Mouse (Mus musculus): ENCODE data around the gene Nrxn2. TPM values are rescaled to one million over a fixed set of nuclear protein-coding genes. Genes with fewer than 3 reads are reported as not detected.

Gene Nrxn2
- total RNA-seq, 2 experiments from 2014 or later = 404 to 465 TPM

GRCm38 (mm10) chr19:6553174-6553573 is 134.6 kb downstream of the Nrxn2 start:
- no peak for DNase-seq (ENCODE audit: extremely low spot score in 1 of 2, low spot score in 1 of 2)

GRCm38 (mm10) chr19:6553819-6554582 is 135.5 kb downstream of the Nrxn2 start:
- no peak for DNase-seq (ENCODE audit: extremely low spot score in 1 of 2, low spot score in 1 of 2)

- DNase-seq (ENCODE audit: extremely low spot score in 1 of 2, low spot score in 1 of 2) = no peak
Measured at GRCm38 (mm10) chr19:6559576-6559975, 141.0 kb downstream of the Nrxn2 start.

DNA sequence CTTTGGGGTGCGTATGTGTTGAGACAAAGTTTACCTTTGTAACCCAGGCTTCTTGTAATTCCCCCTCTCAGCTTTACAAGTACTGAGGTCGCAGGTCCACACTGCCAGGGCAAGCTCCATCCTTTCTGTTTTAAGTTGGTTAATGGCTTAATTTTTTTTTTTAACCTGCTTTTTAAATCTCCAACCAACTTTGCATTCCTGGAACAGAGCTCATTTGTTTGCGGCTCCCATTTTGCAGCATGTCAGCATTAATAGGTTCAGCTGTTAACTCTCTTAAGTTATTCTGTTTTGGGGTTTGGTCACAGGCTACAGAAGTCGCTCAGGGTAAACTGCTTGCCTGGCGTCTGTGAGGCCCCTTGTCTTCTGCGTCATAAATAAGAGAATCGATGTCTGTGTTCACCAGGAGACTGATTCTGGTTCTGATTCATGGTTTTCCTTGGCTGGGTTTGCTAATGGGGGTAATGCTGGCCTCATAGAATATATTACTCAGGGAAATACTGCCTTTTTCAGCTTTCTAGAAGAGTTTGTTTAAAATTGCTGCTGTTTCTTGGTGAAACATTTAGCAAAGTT is 141.8 kb downstream of the Nrxn2 start:
- DNase-seq (ENCODE audit: extremely low spot score in 1 of 2, low spot score in 1 of 2) = no peak

DNA sequence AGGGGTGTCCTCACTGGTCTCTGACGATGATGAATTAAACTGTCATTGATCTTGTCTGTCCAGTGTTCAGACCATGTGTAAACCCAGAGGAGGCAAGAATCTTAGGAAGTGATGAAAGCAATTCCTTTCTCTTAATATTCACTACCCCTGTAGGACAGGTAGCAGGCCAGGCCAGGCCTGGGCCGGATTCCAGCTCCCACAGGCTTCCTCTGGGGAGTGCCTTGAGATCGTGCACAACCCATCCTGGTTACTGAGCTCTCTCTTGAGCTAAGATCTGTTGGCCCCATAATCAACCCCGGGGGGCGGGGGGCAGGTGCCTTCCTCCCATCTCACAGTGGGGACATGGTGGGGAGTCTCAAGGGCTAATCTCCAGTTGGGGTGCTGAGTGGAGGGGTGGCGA is 146.6 kb downstream of the Nrxn2 start:
- DNase-seq (ENCODE audit: extremely low spot score in 1 of 2, low spot score in 1 of 2) = no peak

DNA sequence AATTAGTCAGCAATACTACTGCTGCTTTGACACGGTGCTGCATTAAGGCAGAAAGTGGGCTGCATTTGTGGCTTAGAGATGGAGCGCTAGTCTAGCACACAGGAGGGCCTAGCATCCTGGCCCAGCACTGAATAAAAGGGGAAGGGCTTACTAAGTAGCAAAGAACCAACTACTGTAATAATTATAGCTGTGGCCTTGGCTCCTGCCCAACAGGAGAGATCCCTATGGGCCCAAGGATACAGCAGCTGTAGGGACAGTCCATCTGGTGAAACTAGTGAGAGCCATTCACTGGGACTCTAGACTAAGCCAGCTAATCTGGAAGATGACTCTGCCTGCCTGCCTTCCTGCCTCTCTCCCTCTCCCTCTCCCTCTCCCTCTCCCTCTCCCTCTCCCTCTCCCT is 147.9 kb downstream of the Nrxn2 start:
- DNase-seq (ENCODE audit: extremely low spot score in 1 of 2, low spot score in 1 of 2) = no peak

GRCm38 (mm10) chr19:6569021-6569420 is 150.5 kb downstream of the Nrxn2 start:
- no peak for DNase-seq (ENCODE audit: extremely low spot score in 1 of 2, low spot score in 1 of 2)

DNA sequence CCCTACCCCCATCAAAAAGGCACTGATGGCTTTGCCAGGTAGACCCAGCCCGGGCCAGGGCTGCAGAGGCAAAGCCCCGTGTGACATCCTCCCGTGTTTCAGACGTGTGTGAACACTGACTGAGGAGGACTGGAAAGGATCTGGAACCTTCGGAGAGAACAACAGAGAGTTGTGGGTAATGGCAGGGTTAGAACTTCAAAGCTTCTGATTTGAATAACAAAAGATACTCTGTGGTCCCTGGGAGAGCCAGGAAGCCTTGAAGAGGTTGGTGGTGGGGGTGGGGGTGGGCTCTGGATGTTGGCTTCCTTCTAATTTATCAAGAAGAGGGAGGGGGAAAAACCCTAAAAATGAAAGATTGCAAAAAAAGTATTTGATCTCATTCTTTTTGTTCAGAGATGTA is 151.0 kb downstream of the Nrxn2 start:
- no peak for DNase-seq (ENCODE audit: extremely low spot score in 1 of 2, low spot score in 1 of 2)

DNA sequence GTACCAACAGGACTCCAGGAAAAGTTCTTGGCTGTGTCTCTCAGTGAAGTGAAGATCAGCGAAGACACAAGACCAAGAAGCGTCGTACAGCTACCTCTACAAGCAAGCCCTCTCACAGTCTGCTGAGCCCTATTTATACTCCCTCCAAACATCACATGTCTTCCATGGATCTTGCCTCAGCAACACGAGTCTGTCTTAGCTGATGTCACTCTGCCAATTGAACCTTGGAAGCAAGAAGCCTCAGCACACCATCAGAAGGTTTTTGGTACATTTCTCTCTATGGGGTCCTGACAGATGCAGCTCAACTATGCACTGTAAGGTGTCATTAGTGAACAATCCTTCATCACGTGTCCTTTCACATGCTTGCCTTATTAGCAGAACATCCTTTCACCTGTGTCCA is 152.9 kb downstream of the Nrxn2 start:
- DNase-seq (ENCODE audit: extremely low spot score in 1 of 2, low spot score in 1 of 2) = no peak

DNA sequence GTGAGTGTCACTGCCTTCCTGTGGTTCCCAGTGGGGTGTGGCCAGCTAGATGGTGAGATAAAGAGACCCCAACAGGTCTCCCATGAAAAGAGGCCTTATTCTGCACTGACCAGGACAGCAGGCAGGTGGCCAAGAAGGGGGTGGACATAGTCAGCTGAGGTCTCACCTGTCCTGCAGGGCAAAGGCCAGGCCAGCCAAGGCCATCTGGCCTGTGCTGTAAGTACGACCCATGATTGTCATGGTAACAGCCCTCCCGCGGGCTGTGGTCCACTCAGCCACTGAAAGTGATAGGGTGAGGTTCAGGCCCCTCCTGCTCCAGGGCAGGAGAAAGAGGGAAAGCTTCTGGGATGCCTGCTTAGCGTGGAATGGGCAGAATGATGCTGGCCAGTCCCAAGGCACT is 153.5 kb downstream of the Nrxn2 start:
- DNase-seq (ENCODE audit: extremely low spot score in 1 of 2, low spot score in 1 of 2) = no peak

Small RNA genes lying within 50 kb of the gene (microRNA-seq; reads per million reads assigned to microRNA genes)
- 0 reads per million in 2 experiments for gene Gm26460

Other genes with a start within 250 kb of the Nrxn2 start
- not detected for gene Majin, start 234.3 kb upstream of the Nrxn2 start, total RNA-seq (2021)
- gene Gpha2, start 192.4 kb upstream of the Nrxn2 start, total RNA-seq (2021) = not detected
- gene Ppp2r5b, start 182.9 kb upstream of the Nrxn2 start, total RNA-seq (2021) = 100 to 1,000 TPM; 137 to 146 TPM
- 10 to 100 TPM; 31.1 to 38.3 TPM for gene Atg2a, start 177.1 kb upstream of the Nrxn2 start, total RNA-seq (2021)
- gene Ehd1, start 142.0 kb upstream of the Nrxn2 start, total RNA-seq (2021) = 10 to 100 TPM; 84.9 to 88.6 TPM
- gene Cdc42bpg, start 112.3 kb upstream of the Nrxn2 start, total RNA-seq (2021) = 1 to 10 TPM; 3.9 to 4.6 TPM
- 10 to 100 TPM; 63.3 to 64.8 TPM for gene Men1, start 83.8 kb upstream of the Nrxn2 start, total RNA-seq (2021)
- gene Map4k2, start 77.6 kb upstream of the Nrxn2 start, total RNA-seq (2021) = 10 to 100 TPM; 66.3 to 78.4 TPM
- 100 to 1,000 TPM; 180 to 215 TPM for gene Sf1, start 55.0 kb upstream of the Nrxn2 start, total RNA-seq (2021)
- 10 to 100 TPM; 26.6 to 32.3 TPM for gene Pygm, start 34.3 kb upstream of the Nrxn2 start, total RNA-seq (2021)
- gene Rasgrp2, start 19.4 kb upstream of the Nrxn2 start, total RNA-seq (2021) = 10 to 100 TPM; 29.3 to 29.8 TPM
- gene Slc22a12, start 124.3 kb downstream of the Nrxn2 start, total RNA-seq (2021) = 1 to 10 TPM in 1 of 2 experiments, under 1 TPM in 1; 0.47 to 1.2 TPM